Comparison of ENCODE assay signal across 9 mouse cellular contexts in the genomic region with DNA sequence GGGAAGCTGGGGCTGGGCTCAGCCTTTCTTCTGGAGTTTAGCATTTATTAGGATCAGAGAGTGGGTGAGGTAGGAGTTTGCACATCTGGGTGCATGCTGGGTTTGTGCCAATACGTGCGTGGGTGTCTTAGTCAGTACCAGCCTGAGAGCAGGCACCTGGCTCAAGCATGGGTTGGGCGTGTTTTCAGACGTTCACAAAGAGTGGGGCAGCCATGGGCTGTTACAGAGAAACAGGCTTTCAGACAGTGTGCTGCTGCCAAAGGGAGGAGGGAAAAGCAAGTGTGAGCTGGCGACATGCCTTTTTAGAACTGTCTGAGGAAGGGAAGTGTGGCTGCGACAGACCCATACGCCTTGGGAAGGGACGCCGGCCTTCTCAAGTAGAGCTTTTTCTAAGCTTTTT. TPM values are rescaled to one million over a fixed set of nuclear protein-coding genes. Genes with fewer than 3 reads are reported as not detected.
DNase-seq lines count a peak whose midpoint lies in the region; ATAC-seq lines count a peak whose summit lies in the region.
"Had no signal": no experiment of that assay in that cellular context is flagged by ENCODE, and none has a peak within 500 bp of the region (broad histone marks: within the 10 kb centered on the region; RNA-seq: fewer than 3 reads in every experiment).

No protein-coding gene starts in this region.

- intact Hi-C loops in heart, postnatal 10 days (cut with DNase I), result loop anchor here (2.0 kb wide), 1 partner anchor 113 kb away; no protein-coding TSS in a partner anchor
- intact Hi-C loops in left cerebral cortex, postnatal 25 days (cut with DNase I), result no loop called here

- no peak overlapping the region for H3K27ac ChIP-seq in heart, embryonic 10.5 days
- no peak overlapping the region for H3K27ac ChIP-seq in liver, embryonic 12.5 days
- H3K27ac ChIP-seq: macrophage had no signal

- no peak for ATAC-seq in liver, embryonic 12.5 days

- H3K9me3 ChIP-seq in heart, embryonic 10.5 days, result no peaks in the 10 kb centered on the region
- H3K9me3 ChIP-seq in liver, embryonic 12.5 days (replicated peaks), result no peaks in the 10 kb centered on the region

- H3K36me3 ChIP-seq in heart, embryonic 10.5 days, result no peaks in the 10 kb centered on the region
- H3K36me3 ChIP-seq in liver, embryonic 12.5 days, result no peaks in the 10 kb centered on the region

- peak; percentile 98 for DNase-seq in heart, adult 11 months
- no peak for DNase-seq in heart, embryonic 10.5 days (ENCODE audit: low spot score)
- DNase-seq in fat pad, adult 2 months (ENCODE audit: extremely low read depth, low read depth, low spot score), result peak; percentile 86
- peak; percentile 74 to 77 for DNase-seq in heart, postnatal 10 days
- DNase-seq in left cerebral cortex, postnatal 25 days (ENCODE audit: low spot score in 2 of 2), result peak; percentile 50 to 76
- peak; percentile 70 for DNase-seq in ovary, postnatal 14 days (ENCODE audit: low spot score)
- no peak for DNase-seq in Muller cell, postnatal 12 days (ENCODE audit: inconsistent ontology term)

- H3K4me3 ChIP-seq in heart, embryonic 10.5 days, result no peak overlapping the region
- no peak overlapping the region for H3K4me3 ChIP-seq in liver, embryonic 12.5 days

- H3K4me1 ChIP-seq in heart, embryonic 10.5 days, result peaks cover 13% of the 10 kb centered on the region; the same call in 1 of the 2 replicates
- no peaks in the 10 kb centered on the region for H3K4me1 ChIP-seq in liver, embryonic 12.5 days

- no peak overlapping the region for H3K9ac ChIP-seq in liver, embryonic 12.5 days

- H3K4me2 ChIP-seq in liver, embryonic 12.5 days, result no peak overlapping the region

- 69% methylated on average over 9 of the region's 9 CpGs for WGBS in heart, embryonic 10.5 days
- 67% methylated on average over 9 of the region's 9 CpGs for WGBS in liver, embryonic 12.5 days (ENCODE audit: insufficient replicate concordance)

- H3K27me3 ChIP-seq in heart, embryonic 10.5 days (ENCODE audit: insufficient read depth, poor library complexity, severe bottlenecking), result peaks cover 11% of the 10 kb centered on the region; the same call in 1 of the 2 replicates
- H3K27me3 ChIP-seq in liver, embryonic 12.5 days (replicated peaks), result peaks cover 5% of the 10 kb centered on the region; the same call in 1 of the 2 replicates

RNA-seq across cellular contexts. Expression of gene Sema4c, which starts 45.2 kb away (rescaled TPM):
- 12.2 and 15.2 TPM in 2 replicates for polyA plus RNA-seq in heart, embryonic 10.5 days (2016; fragmentation: Nextera tagmentation; extraction: Ambion mirVana)
- total RNA-seq in heart, postnatal 10 days (2021), result 10 to 100 TPM; 24.4 to 25.0 TPM
- 10 to 100 TPM; 16.0 to 16.9 TPM for total RNA-seq in left cerebral cortex, postnatal 25 days (2021)
- polyA plus RNA-seq in liver, embryonic 12.5 days (2016; fragmentation: Nextera tagmentation; extraction: Ambion mirVana), result 3.9 TPM in 2 replicates

RNA-seq across cellular contexts. Expression of gene Ankrd39, which starts 56.1 kb away (rescaled TPM):
- polyA plus RNA-seq in heart, embryonic 10.5 days (2016; fragmentation: Nextera tagmentation; extraction: Ambion mirVana), result 23.9 and 24.5 TPM in 2 replicates
- total RNA-seq in heart, postnatal 10 days (2021), result 10 to 100 TPM; 12.9 to 14.1 TPM
- total RNA-seq in left cerebral cortex, postnatal 25 days (2021), result 10 to 100 TPM; 11.1 to 13.0 TPM
- polyA plus RNA-seq in liver, embryonic 12.5 days (2016; fragmentation: Nextera tagmentation; extraction: Ambion mirVana), result 9.0 and 10.5 TPM in 2 replicates

Comparison
In these comparisons a context has a peak if more than half of its experiments do, and no peak if none do; other contexts are left out.
1. DNase-seq: peak in heart, adult 11 months (single experiment), fat pad, adult 2 months (single experiment), heart, postnatal 10 days (2 of 2), left cerebral cortex, postnatal 25 days (2 of 2) and ovary, postnatal 14 days (single experiment); none in heart, embryonic 10.5 days (single experiment) and Muller cell, postnatal 12 days (single experiment).